Mouse (Mus musculus): ENCODE data around the gene Farp1.
A peak's percentile ranks its signal among the peaks of the same experiment; 100 is the strongest.

Farp1 gene

DNA sequence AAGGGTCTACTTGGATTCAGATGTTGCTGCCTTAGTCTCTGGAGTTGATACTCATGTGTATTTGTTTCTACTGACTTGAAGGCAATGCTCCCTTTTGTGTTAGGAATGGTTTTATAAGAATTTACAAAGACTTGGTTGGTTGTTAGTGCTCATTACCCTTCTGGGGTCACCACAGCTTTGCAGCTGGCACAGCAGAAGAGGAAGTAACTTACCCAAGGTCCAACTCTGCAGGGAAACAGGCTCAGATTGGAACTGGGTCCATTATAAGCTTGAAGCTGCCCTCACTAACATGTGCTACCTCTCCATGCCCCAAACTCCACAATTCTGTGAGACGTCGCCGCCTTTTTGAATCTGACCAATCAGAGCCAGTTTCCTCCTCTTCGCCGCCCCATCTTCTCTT, 22.8 kb downstream of the Farp1 start:
- no peak for ATAC-seq (ENCODE audit: low TSS enrichment)

DNA sequence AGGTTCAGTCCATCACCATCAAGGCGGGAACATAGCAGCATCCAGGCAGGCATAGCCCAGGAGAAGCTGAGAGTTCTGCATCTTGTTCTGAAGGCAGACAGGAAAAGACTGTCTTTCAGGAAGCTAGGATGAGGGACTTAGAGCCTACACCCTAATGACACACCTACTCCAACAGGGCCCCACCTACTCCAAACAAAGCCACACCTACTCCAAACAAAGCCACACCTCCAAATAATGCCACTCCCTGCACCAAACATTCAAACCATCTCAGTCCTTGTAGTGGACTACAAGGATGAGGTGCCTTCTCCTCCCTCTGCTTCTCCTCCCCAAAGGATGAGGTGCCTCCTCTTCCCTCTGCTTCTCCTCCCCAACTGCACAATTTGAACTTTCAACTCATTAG, 23.5 kb downstream of the Farp1 start:
- ATAC-seq (ENCODE audit: low TSS enrichment) = no peak

DNA sequence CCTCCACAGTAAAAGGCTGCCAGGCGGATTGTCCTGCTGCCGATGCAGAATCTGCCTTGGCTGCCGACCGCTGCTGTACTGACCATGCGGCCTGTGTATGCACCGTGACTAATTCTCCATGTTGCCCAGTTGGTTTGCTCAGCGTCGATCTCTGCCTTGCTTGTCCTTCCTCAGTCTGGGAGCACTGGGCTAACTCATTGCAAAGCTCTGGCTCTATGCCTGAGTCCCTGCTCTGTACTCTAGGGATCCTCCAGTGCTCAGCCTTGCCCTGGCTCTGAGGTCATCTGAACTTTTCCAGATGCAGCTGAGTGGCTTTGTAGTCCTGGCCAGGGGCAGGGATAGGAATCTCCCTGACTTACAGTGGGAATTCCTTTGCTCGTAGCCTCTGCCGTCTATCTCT, 24.3 kb downstream of the Farp1 start:
- no peak for ATAC-seq (ENCODE audit: low TSS enrichment)

DNA sequence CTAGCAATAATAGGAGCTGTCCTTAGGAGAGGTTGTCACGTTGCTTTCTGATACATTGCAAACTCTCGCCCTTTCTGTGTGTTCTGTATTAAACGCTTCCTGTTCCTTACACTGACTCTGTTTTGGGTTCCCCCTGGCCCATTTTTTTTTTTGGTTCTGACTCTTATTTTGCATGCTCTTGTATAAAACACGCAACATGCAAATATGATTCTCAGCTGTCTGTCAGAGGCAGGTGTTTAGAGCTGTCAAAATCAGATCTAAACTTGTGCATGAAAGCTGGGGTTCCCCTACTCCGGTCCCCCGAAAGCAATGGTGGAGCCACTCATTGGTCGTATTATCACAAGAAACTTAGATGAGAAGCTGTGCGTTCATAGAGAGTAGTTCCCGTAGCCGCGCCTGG, 25.5 kb downstream of the Farp1 start:
- ATAC-seq (ENCODE audit: low TSS enrichment) = no peak

DNA sequence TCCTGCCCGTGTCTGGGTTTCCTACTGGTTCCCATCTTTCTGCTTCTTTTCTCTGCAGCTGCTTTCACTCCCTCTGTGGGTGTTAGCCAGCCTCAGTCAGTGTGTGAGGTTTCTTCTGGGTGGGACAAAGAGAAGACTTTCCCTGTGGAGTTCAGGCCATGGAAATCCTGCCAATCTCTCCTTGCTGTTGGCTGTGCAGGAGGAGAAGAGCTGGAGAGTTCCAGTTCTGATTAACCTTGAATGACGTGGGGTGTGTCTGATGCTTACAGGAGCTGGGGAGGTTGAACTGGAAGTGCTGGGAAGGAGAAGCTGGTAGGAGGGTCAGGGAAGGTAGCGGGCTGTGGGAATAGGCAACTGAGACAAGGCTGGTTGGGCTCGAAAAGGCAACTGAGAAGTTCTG, 26.7 kb downstream of the Farp1 start:
- ATAC-seq (ENCODE audit: low TSS enrichment) = peak; percentile 53

DNA sequence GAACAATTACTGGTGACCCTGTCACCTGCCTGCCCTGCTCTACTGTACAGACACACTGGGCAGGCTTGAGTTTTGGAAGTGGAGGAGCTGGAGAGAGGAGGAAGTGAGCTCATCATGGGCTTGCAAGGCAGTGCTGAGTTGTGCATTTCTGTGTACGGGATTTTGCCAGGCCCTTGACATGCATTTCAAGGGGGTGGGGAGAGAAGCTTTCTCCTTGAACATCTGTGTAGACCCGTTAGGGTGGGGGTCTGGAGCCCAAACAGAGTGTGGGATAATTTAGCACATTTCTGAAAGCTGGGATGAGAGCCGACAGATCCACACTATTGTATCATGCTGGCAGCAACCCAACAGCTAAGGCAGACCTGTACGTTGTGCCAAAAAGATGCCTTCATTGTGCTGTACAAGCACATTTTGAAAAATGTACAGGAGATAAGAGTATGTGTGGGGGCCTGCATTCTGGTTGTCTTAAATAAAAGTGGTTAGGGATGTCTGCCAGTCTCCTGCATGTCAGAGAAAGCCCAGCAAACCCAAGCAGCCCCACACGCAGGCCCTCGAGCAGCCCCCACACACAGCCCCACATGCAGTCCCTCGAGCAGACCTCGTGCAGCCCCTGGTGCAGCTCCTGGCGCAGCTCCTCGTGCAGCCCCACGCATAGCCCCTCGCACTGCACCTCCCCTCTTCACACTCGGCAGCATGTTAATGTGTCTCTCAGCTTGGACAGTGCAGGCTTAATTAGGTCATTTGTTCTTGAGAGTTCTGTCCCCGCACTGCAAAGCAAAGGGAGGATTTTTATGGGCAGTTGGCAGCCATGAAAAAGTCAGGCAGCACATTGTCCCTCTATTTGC, 27.5 kb downstream of the Farp1 start:
- ATAC-seq (ENCODE audit: low TSS enrichment) = peak; percentile 69

DNA sequence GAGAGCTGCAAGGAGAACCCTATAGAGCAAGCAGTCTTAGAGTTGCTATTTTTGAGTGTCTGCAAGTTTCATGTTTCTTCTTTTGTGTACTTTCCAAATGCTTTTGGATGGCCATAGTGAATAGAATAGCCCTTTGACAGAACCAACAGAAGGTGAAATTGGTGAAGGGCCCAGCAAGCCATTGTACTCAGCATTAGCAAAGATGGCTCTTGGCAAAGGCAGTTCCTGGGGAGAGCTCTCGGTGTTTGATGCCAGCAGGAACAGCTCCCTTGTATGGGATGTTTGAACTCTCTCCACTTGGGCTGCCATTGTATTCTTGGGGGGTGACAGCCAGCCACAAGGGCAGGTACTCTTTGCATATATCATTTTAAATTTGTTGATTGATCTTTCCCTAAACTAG, 29.7 kb downstream of the Farp1 start:
- no peak for ATAC-seq (ENCODE audit: low TSS enrichment)

DNA sequence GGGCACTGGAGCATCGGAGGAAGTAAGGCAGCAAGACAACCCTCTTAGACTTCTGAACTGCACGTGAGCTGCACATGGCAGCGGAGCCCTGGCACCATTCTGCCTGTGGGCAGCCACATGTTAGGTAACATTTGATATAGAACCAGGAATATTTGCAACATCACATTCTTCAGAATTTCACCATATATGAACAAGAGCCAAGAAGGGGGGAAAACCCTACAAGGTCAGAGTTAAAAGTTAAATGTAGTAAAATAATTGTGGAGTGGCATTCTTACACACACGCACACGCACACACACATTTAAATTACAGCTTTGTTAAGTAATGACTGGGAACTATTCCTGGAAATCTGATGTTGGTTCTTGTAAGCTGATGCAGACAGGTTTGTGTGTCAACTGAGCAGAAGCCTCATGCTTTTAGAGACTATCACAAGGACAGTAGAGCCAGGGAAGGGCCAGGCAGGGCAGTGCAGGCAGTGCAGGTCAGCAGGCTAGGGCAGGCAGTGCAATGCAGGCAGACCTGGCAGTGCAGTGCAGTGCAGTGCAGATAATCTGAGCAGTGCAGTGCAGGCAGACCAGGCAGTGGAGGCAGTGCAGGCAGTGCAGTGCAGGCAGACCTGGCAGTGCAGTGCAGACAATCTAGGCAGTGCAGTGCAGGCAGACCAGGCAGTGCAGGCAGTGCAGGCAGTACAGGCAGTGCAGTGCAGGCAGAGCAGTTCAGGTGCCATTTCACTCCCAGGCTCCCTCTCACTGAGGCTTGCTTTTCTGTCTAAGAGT, 38.3 kb downstream of the Farp1 start:
- ATAC-seq (ENCODE audit: low TSS enrichment) = 0 out of 2 replicates have a peak, but pooled peaks have one; percentile 15

DNA sequence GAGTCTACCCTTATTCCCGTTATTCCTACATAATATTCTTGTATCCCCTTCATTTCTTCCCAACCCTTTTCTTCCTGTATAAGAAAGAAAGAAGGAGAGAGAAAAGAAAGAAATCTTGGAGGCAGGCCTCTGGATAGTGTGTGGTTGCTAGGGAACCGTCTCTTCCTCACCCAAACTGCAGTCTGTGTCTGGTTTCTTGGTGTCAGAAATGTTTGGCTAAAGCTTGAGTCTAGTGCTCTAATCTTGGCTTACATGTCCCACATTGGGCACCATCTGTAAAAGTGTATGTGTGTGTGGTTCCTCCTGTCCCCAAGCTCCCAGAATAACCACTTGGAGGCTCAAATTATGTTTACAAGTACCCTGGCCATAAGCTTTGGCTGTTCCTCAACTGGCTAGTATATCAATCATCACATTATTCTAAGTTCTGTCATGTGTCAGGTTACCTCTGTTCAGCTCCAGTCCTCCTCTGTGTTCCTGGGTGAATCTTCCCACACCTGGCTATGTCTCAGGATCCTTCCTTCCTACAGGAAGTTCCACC, 39.3 kb downstream of the Farp1 start:
- ATAC-seq (ENCODE audit: low TSS enrichment) = peak; percentile 96

DNA sequence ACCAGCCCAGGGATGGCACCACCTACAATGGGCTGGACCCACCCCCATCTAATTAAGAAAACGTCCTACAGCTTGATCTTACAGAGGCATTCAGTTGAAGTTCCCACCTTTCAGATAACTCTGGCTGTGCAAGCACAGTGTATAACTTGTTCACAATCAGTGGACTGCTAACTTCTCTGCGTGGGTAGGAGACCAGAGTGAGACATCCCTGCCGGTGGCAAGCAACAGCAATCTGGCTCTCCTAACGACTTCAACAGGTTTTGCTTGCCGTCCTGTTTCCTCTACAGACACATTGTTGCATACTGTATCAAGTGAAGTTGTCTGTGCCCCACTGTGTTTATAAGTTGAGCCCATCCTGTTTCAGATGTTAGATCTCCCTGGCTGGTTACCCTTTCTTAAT, 45.7 kb downstream of the Farp1 start:
- ATAC-seq (ENCODE audit: low TSS enrichment) = peak; percentile 56; the same call in 1 of the 2 replicates

DNA sequence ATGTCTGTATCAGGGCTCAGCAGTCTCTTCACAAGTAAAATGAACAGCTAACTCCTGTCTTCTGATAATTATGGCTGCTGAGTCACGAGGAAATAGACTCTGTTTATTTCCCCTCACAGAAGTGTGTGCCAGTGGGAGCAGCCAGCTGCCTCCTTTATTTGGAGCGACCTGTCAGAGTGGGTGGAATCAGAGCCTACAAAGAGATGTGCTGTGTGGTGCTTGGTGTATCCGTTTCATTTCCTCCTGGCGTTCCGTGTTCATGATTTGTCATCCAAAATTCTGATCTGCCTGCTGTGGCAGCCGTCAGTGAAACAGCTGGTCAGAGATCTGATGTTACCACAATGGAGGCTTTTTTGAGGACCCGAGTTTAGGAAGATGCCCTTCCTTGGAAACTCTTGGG, 47.3 kb downstream of the Farp1 start:
- ATAC-seq (ENCODE audit: low TSS enrichment) = peak; percentile 95

DNA sequence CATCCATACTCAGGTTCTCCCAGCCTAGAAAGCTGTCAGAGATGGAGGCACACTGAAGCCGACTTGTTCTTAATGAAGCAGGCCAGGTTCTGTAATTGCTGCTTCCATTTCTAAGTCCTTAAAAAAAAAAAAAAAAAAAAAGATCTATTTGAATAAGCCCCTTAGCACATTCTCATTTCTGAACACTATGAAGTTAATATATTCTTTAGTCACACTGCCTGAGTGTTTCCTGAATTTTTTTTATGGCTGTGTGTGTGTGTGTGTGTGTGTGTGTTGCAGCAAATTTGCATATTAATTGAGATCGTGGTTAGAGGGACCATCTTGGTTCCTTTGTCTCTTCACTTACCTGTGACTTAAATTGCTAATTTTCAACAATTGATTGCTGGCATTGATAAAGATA, 47.8 kb downstream of the Farp1 start:
- ATAC-seq (ENCODE audit: low TSS enrichment) = no peak

DNA sequence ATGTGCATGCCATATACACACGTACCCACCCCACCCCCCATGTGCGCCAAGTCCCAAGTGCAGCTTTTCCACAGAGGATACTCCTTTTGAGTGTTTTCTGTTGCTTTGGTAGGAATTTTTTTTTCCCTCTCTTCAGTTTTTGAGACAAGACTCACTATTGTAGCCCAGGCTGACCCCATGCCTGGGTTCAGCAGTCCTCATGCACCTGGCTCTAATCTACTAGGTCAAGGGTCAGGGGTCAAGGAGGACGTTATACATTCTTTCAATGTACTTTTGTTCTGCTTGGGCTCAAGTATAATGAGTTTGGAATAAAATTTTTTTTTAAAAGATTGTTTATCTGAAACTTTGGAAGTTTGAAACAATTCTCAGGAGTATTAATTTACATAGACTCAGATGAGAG, 48.4 kb downstream of the Farp1 start:
- ATAC-seq (ENCODE audit: low TSS enrichment) = no peak

DNA sequence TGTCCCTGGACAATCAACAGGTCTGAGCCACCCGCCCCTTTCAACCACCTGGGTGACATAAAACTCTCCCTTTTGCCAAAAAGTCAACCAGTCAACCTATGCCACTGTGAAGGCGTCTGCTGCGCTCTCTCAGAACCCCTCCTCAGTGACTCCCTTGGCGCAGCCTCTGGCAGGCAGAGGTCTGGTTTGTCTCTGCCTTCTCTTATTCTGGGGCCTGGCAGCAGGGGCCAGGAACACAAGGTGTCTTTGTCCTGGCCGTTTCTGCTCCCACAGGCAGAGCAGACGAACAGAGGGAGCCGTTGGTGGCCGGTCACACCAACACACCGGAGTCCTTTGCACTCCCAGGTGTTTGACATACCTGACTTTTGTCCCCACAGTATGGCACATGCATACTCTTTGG, 57.5 kb downstream of the Farp1 start:
- no peak for ATAC-seq (ENCODE audit: low TSS enrichment)

DNA sequence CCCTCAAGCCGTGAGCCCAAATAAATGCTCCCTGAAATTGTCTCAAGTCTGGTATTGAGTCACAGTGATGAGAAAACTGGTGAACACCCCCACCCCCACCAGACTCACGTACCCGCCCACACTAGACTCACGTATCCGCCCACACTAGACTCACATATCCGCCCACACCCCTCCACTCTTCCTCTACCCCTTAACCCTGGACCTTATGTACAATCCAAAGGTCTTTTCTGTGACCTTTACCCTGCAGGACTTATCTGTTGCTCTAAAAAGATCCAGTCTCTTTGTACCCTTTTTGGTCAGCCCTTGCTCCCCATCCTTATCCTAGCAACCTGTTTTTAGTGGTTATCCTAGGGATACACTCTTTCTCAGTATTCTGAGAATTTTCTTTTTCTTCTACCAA, 58.9 kb downstream of the Farp1 start:
- ATAC-seq (ENCODE audit: low TSS enrichment) = no peak

DNA sequence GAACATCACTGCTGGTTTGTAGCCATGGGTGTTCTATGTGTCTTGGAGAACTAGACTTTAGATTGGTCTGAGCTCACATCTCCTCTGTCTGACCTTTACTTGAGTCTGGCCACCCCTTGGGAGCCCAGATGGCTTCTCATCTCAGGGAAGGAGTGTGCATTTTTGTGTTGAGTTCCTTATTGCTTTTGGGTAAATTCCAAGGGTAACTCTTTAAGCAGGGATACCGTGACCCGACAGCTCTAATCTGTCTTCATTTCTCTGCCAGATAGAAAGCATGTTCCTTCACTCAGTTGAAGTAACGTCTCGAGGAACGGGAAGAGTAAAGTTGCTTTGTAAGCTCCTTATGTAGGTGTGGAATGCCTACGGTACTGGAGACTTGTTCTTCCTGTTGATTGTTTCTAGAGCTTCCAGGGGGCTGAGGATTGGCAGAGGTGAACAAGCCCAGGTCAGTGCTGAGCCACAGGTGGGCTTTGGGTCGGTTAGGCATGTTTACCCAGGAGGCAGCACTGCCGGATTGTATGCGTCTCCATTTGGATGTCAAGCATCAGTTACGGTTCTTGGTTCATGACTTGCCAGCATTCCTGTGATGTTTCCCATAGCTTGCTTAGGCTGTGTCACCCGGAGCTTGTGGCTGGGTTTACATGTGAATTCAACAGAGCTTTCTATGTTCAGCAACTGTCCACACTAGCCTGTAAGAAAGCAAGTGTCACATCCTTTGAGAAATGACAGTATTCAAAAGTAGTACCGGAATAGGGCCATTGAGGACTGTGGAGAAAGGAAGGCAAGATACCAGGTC, 62.8 kb downstream of the Farp1 start:
- ATAC-seq (ENCODE audit: low TSS enrichment) = no peak

DNA sequence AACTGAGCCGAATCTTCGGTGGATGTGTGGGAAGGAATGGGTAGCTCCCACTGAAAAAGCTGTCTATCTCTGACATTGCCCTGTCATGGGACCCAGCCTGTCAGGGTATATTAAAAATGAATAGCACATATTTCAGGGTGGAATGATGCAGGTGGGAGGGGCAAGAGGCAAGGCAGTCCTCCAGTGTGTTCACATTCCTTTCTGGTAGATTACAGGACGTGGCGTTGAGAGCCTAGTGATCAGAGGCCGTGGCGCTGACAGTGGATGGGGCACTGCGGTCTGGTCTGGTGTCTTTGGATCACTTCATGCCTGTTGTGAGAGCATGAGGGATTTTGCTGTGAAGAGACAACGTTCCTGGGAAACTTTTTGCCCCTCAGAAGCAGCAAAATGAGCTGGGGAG, 64.1 kb downstream of the Farp1 start:
- ATAC-seq (ENCODE audit: low TSS enrichment) = no peak

DNA sequence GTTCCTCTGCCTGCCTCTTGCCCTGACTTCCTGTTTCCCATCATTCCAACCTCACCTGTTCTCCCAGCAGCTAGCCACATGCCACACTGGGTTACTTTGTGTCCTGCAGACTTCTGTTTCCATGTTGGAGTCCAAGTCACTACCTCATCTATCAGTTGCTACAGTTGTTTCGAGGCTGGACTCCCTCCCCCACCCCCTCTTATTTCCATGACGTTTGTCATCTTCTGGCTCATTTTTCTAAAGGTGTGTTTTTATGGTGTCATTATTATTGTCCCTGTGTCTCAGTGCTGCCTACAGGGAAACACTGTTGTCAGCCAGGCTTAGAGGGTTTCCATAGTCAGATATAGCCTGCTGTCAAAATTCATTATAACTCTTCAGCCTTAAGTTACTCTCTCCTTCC, 64.9 kb downstream of the Farp1 start:
- ATAC-seq (ENCODE audit: low TSS enrichment) = no peak

DNA sequence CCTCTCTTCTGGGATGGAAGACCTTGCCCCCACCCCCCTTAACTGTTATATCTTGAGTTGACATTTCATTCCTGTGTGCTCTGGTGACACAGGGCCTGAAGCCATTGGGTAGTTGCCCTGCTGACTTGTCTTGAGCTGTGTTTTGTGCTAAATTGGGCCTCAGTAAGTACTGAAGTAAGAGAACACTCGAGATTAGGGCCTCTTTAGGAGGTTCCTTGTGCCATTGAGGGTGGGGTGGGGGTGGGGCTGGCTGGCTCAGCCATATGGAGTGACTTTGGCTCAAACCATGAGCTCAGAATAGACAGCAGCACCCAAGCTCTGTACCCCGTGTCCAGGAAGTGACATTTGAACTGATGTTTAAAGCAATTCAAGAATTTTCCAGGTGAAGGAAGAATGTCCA, 65.8 kb downstream of the Farp1 start:
- no peak for ATAC-seq (ENCODE audit: low TSS enrichment)

DNA sequence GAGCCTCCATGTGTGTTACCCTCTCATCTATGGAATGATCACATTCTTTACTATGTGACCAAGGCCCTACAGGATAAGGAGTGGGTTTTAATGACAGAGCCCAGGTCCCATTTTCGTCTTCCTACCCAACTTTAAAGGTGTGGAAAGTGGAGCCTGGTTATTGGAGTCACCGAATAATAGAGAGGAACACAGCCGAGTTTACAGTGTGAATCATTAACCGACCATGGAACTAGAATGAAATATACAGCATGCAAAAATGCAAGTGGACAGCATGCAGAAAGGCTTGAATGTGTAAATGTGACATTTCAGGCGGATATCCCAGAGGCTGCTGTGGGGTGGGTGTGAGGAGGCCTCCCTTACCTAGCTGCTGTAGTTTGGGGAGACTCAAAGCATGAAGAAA, 66.5 kb downstream of the Farp1 start:
- no peak for ATAC-seq (ENCODE audit: low TSS enrichment)

DNA sequence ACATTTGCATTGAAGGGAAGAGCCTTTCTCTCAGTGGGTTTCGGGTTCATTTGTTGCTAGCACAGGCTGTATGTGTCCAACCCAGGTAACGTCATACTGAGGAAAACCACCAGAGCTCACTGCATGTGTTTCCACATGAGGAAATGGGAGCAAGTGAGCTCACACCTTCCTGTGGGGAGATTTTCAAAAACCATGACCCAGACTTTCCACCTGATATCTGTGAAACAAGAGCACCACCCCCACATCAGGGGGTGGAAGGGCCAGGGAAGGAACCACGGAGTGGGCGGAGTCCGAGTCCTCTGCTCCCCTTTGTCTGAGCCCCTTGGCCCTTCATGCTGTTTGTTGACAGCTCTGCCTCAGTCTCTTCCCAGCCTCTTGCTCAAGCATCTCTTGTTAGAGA, 67.6 kb downstream of the Farp1 start:
- no peak for ATAC-seq (ENCODE audit: low TSS enrichment)

DNA sequence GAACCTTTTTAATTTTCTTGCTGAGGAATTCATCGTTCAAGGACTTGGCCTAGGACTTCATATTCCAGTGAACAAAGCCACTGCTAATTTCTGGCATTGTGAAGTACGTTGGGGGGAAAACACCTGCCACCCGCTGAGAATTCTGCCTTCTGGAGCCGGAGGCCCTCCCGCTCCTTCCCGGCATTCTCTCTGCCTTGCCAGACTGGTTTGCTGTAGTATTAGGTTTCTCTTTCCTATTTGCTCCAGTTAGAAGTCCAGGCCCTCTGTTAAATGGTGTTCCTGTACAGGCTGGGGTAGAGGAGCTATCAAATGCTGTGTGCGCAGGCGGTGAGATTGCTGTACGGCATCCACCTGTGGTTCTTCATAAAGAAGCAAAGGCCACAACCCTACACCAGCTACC, 68.5 kb downstream of the Farp1 start:
- no peak for ATAC-seq (ENCODE audit: low TSS enrichment)
